Mouse (Mus musculus): Measurements from ENCODE around the gene 9930022D16Rik. TPM values are rescaled to one million over a fixed set of nuclear protein-coding genes. Genes with fewer than 3 reads are reported as not detected.
A peak's percentile ranks its signal among the peaks of the same experiment; 100 is the strongest.

Gene 9930022D16Rik
- not detected in 2 replicates for polyA plus RNA-seq (2012; ENCODE audit: insufficient read depth, insufficient read length, missing spikeins)

DNA sequence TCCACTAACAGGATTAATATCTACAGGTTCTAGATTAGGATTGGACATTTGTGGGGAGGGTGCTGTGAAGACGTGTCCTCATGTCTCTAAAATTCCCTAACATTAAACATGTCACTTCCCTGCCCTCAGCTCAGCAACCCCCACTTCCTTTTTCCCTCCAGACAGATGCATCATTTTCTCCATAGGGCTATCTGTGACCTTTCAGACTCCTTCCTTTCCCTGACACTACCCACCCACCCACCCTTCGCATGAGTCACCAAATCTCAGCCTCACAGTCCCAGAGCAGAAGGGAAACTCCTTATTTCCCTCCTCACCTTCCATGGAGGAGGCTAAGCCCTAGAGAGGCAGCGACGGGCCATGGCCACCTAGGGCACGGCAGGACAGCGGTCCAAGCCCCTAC lies at the start of gene 9930022D16Rik:
TSS of gene 9930022D16Rik (plus strand) at position 301 of the 400 bp plus-strand sequence.
- H3K4me1 ChIP-seq (ENCODE audit: control insufficient read depth, insufficient read depth, insufficient read length, low read length) = no peaks in the 10 kb centered on the region
- H3K27ac ChIP-seq (replicated peaks; ENCODE audit: low read depth, low read length) = no peak within 1 kb of the TSS
- no peak within 1 kb of the TSS for H3K4me3 ChIP-seq (ENCODE audit: insufficient read depth, low read depth, low read length)

DNA sequence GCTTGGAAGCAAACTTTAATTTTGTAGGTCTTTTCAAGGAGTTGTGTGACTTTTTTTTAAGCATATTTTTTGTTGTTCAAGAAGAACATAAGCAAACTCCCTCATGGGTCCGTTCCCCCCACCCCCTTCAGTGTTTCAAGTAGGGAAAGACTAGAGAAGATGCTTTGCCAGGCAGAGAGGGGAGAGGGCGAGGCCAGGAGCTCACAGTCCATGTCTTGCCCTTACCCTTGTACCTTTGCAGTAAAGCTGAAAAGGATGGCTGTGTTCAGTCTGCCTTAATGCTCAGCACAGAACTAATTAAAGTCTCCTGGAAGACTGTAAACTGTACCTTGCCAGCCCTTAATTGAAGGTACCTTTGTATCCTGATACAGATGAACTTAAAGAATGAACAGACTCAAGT lies 49.4 kb upstream of the 9930022D16Rik start:
- Histone ChIP-seq H3K27ac (replicated peaks; ENCODE audit: low read depth, low read length) (peak overlapping the region; percentile 43), H3K4me1 (ENCODE audit: control insufficient read depth, insufficient read depth, insufficient read length, low read length) (peaks cover 30% of the 10 kb centered on the region)

DNA sequence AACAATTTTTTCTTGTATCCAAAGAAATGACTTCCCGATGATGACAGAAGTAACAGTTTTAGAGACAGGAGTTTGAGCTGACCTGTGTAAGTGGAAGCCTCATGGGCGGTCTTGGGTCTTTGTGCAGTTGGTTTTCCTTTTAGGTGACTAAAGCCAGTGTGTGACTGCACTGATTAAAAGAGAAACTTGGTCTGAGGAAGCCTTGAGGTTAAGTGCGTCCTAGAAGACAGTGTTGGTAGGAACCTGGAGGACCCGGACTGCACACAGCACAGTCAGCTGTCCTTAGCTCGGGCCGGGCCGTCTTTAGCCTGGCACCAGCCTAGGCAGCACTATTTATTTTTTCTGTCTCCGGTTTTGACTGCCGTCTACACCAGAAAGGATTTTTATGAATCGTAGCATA lies 48.8 kb upstream of the 9930022D16Rik start:
- H3K4me1 ChIP-seq (ENCODE audit: control insufficient read depth, insufficient read depth, insufficient read length, low read length) = peaks cover 35% of the 10 kb centered on the region

More for the DNA sequence above, 49.4 kb upstream of the 9930022D16Rik start:
- H3K4me3 ChIP-seq (ENCODE audit: insufficient read depth, low read depth, low read length) = peak overlapping the region; percentile 44

DNA sequence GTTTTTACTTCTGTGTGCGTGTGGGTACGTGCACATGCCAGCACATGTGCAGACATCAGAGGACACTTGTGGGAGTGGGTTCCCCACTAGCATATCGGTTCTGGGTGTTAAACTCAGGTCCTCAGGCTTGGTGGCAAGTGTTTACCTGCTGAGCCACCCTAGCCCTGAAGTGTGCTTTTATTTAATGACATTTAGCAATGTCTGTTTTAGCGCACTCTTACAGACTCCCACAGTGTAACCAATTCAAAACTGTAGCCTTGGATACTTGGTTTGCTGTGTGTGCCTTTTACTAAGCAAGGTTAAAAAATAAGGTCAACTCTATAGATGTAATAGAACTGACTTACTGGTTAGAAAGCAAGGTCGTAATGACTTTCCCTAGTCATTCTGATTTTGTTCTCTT lies 47.9 kb upstream of the 9930022D16Rik start:
- Histone ChIP-seq H3K4me1 (ENCODE audit: control insufficient read depth, insufficient read depth, insufficient read length, low read length) (peaks cover 43% of the 10 kb centered on the region), H3K27ac (replicated peaks; ENCODE audit: low read depth, low read length) (no peak overlapping the region), H3K4me3 (ENCODE audit: insufficient read depth, low read depth, low read length) (no peak overlapping the region)

More for the DNA sequence above, 48.8 kb upstream of the 9930022D16Rik start:
- peak overlapping the region; percentile 44 for H3K4me3 ChIP-seq (ENCODE audit: insufficient read depth, low read depth, low read length)
- H3K27ac ChIP-seq (replicated peaks; ENCODE audit: low read depth, low read length) = peak overlapping the region; percentile 43; the same call in 1 of the 2 replicates

- Histone ChIP-seq H3K4me3 (ENCODE audit: insufficient read depth, low read depth, low read length) (no peak overlapping the region; the same call in 1 of the 2 replicates), H3K4me1 (ENCODE audit: control insufficient read depth, insufficient read depth, insufficient read length, low read length) (peaks cover 52% of the 10 kb centered on the region), H3K27ac (replicated peaks; ENCODE audit: low read depth, low read length) (peak overlapping the region; percentile 49)
These were observed 46.7 kb upstream of the 9930022D16Rik start for GRCm38 (mm10) chr11:109366802-109367579.

GRCm38 (mm10) chr11:109369026-109369637 lies 44.6 kb upstream of the 9930022D16Rik start:
- Histone ChIP-seq H3K4me1 (ENCODE audit: control insufficient read depth, insufficient read depth, insufficient read length, low read length) (peaks cover 59% of the 10 kb centered on the region), H3K4me3 (ENCODE audit: insufficient read depth, low read depth, low read length) (no peak overlapping the region), H3K27ac (replicated peaks; ENCODE audit: low read depth, low read length) (peak overlapping the region; percentile 75)

GRCm38 (mm10) chr11:109375412-109375811 lies 38.3 kb upstream of the 9930022D16Rik start:
- H3K27ac ChIP-seq (replicated peaks; ENCODE audit: low read depth, low read length) = no peak overlapping the region
- H3K4me1 ChIP-seq (ENCODE audit: control insufficient read depth, insufficient read depth, insufficient read length, low read length) = peaks cover 50% of the 10 kb centered on the region
- H3K4me3 ChIP-seq (ENCODE audit: insufficient read depth, low read depth, low read length) = no peak overlapping the region

GRCm38 (mm10) chr11:109376484-109377143 lies 37.1 kb upstream of the 9930022D16Rik start:
- no peak overlapping the region for H3K4me3 ChIP-seq (ENCODE audit: insufficient read depth, low read depth, low read length)
- H3K4me1 ChIP-seq (ENCODE audit: control insufficient read depth, insufficient read depth, insufficient read length, low read length) = peaks cover 45% of the 10 kb centered on the region
- H3K27ac ChIP-seq (replicated peaks; ENCODE audit: low read depth, low read length) = 0 out of 2 replicates have a peak overlapping the region, but pooled peaks have one; percentile 0

GRCm38 (mm10) chr11:109377477-109377876 lies 36.2 kb upstream of the 9930022D16Rik start:
- Histone ChIP-seq H3K4me3 (ENCODE audit: insufficient read depth, low read depth, low read length) (no peak overlapping the region), H3K27ac (replicated peaks; ENCODE audit: low read depth, low read length) (peak overlapping the region; percentile 38; the same call in 1 of the 2 replicates), H3K4me1 (ENCODE audit: control insufficient read depth, insufficient read depth, insufficient read length, low read length) (peaks cover 41% of the 10 kb centered on the region)

DNA sequence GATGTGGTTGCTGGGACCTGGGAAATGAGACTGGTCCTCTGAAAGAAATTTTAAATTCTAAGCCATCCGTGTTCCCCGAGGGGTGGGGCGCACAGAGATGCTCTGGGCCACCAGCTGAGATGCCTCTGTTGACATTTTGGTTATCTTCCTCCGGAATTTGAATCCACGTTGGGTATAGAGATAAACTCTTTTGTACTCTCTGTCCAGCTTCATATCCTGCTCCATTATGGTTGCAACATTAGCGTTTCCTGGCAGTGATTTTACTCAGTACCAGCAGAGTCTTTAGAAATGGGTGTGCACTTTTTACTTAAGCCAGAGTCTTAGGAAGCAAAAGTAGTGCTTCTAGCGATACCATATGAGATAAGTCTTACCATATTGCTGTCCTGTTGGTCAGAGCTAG lies 35.7 kb upstream of the 9930022D16Rik start:
- Histone ChIP-seq H3K4me3 (ENCODE audit: insufficient read depth, low read depth, low read length) (no peak overlapping the region), H3K27ac (replicated peaks; ENCODE audit: low read depth, low read length) (no peak overlapping the region), H3K4me1 (ENCODE audit: control insufficient read depth, insufficient read depth, insufficient read length, low read length) (peaks cover 39% of the 10 kb centered on the region)

DNA sequence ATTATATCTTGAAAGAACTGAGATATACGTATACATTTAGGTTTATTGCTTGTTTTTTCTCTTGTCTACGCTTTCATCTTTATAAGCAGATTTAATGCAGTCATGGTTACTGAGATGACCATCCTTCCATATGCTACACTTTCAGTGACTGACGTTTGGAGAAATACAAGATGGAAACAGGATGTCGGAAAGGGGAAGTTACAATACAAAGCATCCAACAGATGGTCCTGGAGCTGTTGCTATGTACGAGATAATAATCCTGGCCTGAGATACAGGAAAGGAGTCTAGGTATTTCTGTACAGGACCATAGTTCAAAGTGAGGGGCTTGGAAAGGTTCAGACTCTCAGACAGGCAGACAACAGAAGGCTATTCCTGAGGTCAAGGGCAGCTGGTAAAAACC lies 33.1 kb upstream of the 9930022D16Rik start:
- H3K27ac ChIP-seq (replicated peaks; ENCODE audit: low read depth, low read length) = 0 out of 2 replicates have a peak overlapping the region, but pooled peaks have one; percentile 39
- H3K4me3 ChIP-seq (ENCODE audit: insufficient read depth, low read depth, low read length) = no peak overlapping the region

DNA sequence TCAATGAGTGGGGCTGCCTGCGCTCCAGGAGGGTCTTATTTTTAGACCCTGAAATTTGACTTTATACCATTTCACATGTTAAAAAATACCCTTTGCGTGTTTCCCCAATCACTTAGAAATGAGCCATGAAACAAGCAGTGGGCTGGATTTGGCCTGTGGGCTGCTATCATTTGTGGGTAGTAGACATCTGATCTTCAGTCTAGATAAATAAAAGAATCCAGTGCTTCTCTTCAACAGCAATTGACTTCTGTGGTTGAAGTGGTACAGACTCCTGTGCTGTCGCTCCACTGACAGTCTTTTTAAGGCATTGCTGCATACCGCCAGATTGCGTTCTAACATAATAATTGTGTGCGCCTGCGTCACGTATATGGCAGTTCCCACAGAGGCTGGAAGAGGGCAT lies 28.4 kb upstream of the 9930022D16Rik start:
- peaks cover 27% of the 10 kb centered on the region for H3K4me1 ChIP-seq (ENCODE audit: control insufficient read depth, insufficient read depth, insufficient read length, low read length)
- no peak overlapping the region for H3K4me3 ChIP-seq (ENCODE audit: insufficient read depth, low read depth, low read length)
- H3K27ac ChIP-seq (replicated peaks; ENCODE audit: low read depth, low read length) = no peak overlapping the region

More for the DNA sequence above, 33.1 kb upstream of the 9930022D16Rik start:
- peaks cover 33% of the 10 kb centered on the region for H3K4me1 ChIP-seq (ENCODE audit: control insufficient read depth, insufficient read depth, insufficient read length, low read length)

DNA sequence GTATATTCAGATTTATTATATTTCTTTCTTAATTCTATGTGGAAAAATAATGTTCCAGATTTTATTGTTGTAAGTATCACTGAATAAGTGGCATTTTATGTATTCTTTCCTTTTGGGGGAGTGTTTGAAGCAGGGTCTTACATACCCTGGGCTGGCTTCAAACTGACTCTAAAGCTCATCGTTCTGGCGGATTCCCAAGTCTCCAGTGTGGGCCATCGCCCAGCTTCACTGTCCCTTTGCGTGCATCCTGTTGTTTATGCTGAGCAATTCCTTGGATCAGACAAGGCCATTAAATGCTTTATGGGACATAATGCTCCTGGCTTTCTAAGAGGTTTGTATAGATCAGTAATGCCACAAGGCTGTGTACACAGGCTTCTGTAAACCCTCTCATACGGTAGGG lies 24.7 kb upstream of the 9930022D16Rik start:
- no peak overlapping the region for H3K4me3 ChIP-seq (ENCODE audit: insufficient read depth, low read depth, low read length)
- H3K4me1 ChIP-seq (ENCODE audit: control insufficient read depth, insufficient read depth, insufficient read length, low read length) = peaks cover 31% of the 10 kb centered on the region
- no peak overlapping the region for H3K27ac ChIP-seq (replicated peaks; ENCODE audit: low read depth, low read length)

DNA sequence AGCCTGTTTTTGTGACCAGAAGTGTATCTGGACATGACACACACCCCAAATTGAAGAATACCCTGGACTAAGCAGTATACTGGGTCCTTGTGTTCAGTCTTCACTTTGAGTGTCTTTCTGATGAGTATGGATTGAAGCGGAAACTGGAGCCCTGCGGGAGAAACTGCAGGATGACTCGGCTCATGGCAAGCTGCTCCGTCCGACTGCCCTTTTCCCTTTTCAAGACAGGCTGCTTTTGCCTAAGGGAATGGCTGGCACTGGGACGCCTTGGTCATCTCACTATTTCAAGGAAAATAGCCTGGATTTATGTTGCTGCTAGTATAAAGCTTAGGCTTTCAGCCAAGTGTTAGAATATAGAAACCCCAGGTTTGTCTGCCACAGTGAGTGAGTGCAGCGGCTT lies 22.5 kb upstream of the 9930022D16Rik start:
- Histone ChIP-seq H3K27ac (replicated peaks; ENCODE audit: low read depth, low read length) (no peak overlapping the region), H3K4me3 (ENCODE audit: insufficient read depth, low read depth, low read length) (no peak overlapping the region), H3K4me1 (ENCODE audit: control insufficient read depth, insufficient read depth, insufficient read length, low read length) (peaks cover 23% of the 10 kb centered on the region)

- no peak overlapping the region for H3K4me3 ChIP-seq (ENCODE audit: insufficient read depth, low read depth, low read length)
- H3K27ac ChIP-seq (replicated peaks; ENCODE audit: low read depth, low read length) = no peak overlapping the region
- H3K4me1 ChIP-seq (ENCODE audit: control insufficient read depth, insufficient read depth, insufficient read length, low read length) = peaks cover 22% of the 10 kb centered on the region
These were observed 22.0 kb upstream of the 9930022D16Rik start for GRCm38 (mm10) chr11:109391760-109392159.

All from brown adipose tissue, adult 24 weeks (tissue).